Mouse (Mus musculus) neural tube, embryonic 15.5 days (tissue): ENCODE results near the gene Cltrn. TPM values are rescaled to one million over a fixed set of nuclear protein-coding genes. Genes with fewer than 3 reads are reported as not detected.

Experiments used
- ATAC-seq: fragments of 200-750 bp; cut with Nextera tagmentation; 2 replicates; pipeline ENCODE4 v1.8.0; 2017; ENCODE audit warnings: mild to moderate bottlenecking, moderate TSS enrichment, moderate library complexity; ENCODE audit not compliant: low FRiP score
- H3K27ac ChIP-seq: fragments of 300-500 bp; sonication (generic); replicated peaks from 2 replicates; pipeline ENCODE4 v1.5.1; 2015; ENCODE audit warnings: mild to moderate bottlenecking, inconsistent platforms
- H3K27me3 ChIP-seq: fragments of 300-500 bp; sonication (generic); replicated peaks from 2 replicates; pipeline ENCODE4 v1.6.1; 2015; ENCODE audit warnings: inconsistent platforms
- H3K36me3 ChIP-seq: fragments of 300-500 bp; sonication (generic); 2 replicates; pipeline ENCODE4 v1.6.1; 2015; ENCODE audit warnings: inconsistent platforms
- H3K4me1 ChIP-seq: fragments of 300-500 bp; sonication (generic); 2 replicates; pipeline ENCODE4 v1.6.1; 2015; ENCODE audit warnings: inconsistent platforms
- H3K4me2 ChIP-seq: fragments of 300-500 bp; sonication (generic); 2 replicates; pipeline ENCODE4 v1.6.1; 2015; ENCODE audit warnings: inconsistent platforms, mild to moderate bottlenecking, moderate library complexity
- H3K4me3 ChIP-seq: fragments of 300-500 bp; sonication (generic); replicated peaks from 2 replicates; pipeline ENCODE4 v1.5.1; 2015; ENCODE audit warnings: mild to moderate bottlenecking, inconsistent platforms
- H3K9ac ChIP-seq: fragments of 300-500 bp; sonication (generic); replicated peaks from 2 replicates; pipeline ENCODE4 v1.6.1; 2015; ENCODE audit warnings: mild to moderate bottlenecking, inconsistent platforms
- H3K9me3 ChIP-seq: fragments of 300-500 bp; sonication (generic); replicated peaks from 2 replicates; pipeline ENCODE4 v1.6.1; 2016; ENCODE audit warnings: inconsistent platforms
- WGBS: fragments of 180-500 bp; shearing (Covaris S2); methylation state at CpG from one replicate; pipeline ENCODE4 v1.1.7; 2015; ENCODE audit warnings: mixed read lengths; 5-methylcytosine and 5-hydroxymethylcytosine counted together
- polyA plus RNA-seq: library from polyadenylated mRNA; unstranded; fragments of >200 nt; fragmentation: Nextera tagmentation; extraction: Ambion mirVana; gene quantifications from 2 replicates; pipeline ENCODE4 v1.2.1, GENCODE M21; 2015

The Cltrn gene
- polyA plus RNA-seq: not detected in 2 replicates

- Histone ChIP-seq H3K4me1 (no peaks in the 10 kb centered on the region), H3K9ac (no peak within 1 kb of the TSS), H3K4me2 (no peak within 1 kb of the TSS), H3K27me3 (peaks cover 12% of the 10 kb centered on the region), H3K4me3 (no peak within 1 kb of the TSS), H3K27ac (no peak within 1 kb of the TSS), H3K36me3 (no peaks in the 10 kb centered on the region), H3K9me3 (no peaks in the 10 kb centered on the region)
- WGBS: 90% methylated on average over 4 of the region's 4 CpGs
- ATAC-seq: no peak
Observed at GRCm38 (mm10) chrX:164088582-164088981, at the start of gene Cltrn. TSS of gene Cltrn (plus strand) at chrX:164088830.

GRCm38 (mm10) chrX:164038882-164039281 is 49.7 kb upstream of the Cltrn start:
- Histone ChIP-seq H3K4me2 (no peak overlapping the region), H3K4me1 (no peaks in the 10 kb centered on the region), H3K9me3 (no peaks in the 10 kb centered on the region), H3K9ac (no peak overlapping the region), H3K36me3 (no peaks in the 10 kb centered on the region), H3K4me3 (no peak overlapping the region), H3K27me3 (no peaks in the 10 kb centered on the region), H3K27ac (no peak overlapping the region)
- no peak for ATAC-seq
- WGBS: 42% methylated on average over 2 of the region's 2 CpGs

- Histone ChIP-seq H3K27me3 (no peaks in the 10 kb centered on the region), H3K9me3 (no peaks in the 10 kb centered on the region), H3K4me1 (no peaks in the 10 kb centered on the region), H3K9ac (no peak overlapping the region), H3K36me3 (no peaks in the 10 kb centered on the region), H3K4me2 (no peak overlapping the region), H3K27ac (no peak overlapping the region), H3K4me3 (no peak overlapping the region)
- no peak for ATAC-seq
- WGBS: 79% methylated on average over 13 of the region's 13 CpGs
Observed at GRCm38 (mm10) chrX:164042069-164042468, 46.6 kb upstream of the Cltrn start.

DNA sequence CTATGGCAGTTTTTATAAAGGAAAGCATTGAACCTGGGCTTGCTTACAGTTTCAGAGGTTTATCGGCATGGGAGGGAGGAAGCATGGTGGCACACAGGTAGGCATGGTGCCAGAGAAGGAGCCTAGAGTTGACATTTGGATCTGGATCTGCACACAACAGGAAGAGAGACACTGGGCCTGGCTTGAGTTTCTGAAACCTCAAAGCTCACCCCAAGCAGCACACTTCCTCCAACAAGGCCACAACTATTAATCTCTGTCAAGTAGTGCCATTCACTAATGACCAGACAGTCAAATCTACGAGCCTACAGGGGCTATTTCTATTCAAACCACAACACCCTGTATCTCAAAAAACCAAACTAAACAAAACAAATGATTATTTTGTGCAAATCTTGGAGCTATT is 41.9 kb upstream of the Cltrn start:
- Histone ChIP-seq H3K9ac (no peak overlapping the region), H3K27me3 (no peaks in the 10 kb centered on the region), H3K4me2 (no peak overlapping the region), H3K36me3 (no peaks in the 10 kb centered on the region), H3K27ac (no peak overlapping the region), H3K9me3 (no peaks in the 10 kb centered on the region), H3K4me3 (no peak overlapping the region), H3K4me1 (no peaks in the 10 kb centered on the region)
- ATAC-seq: no peak
- 51% methylated on average over 2 of the region's 2 CpGs for WGBS

DNA sequence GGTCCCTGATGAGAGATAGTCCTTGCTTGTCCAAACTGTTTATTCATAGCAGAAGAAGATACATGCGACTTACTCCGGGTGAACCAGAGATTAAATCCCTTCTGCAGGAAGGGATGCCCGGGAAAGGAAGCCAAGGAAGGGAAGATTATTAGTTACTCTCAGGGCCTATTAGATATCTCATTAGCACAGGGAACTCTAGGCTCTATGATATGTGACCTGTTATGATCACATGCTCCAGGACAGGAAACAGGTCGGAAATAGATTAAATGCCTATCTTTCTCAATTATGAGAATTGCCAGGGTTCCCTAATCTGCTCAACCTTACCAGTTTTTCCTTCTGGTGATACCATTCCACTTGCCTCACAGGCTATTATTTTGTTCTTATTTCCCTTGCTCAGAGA is 32.9 kb upstream of the Cltrn start:
- Histone ChIP-seq H3K9ac (no peak overlapping the region), H3K4me3 (no peak overlapping the region), H3K4me1 (no peaks in the 10 kb centered on the region), H3K4me2 (no peak overlapping the region), H3K27ac (no peak overlapping the region), H3K27me3 (peaks cover 6% of the 10 kb centered on the region; the same call in 1 of the 2 replicates), H3K36me3 (no peaks in the 10 kb centered on the region), H3K9me3 (no peaks in the 10 kb centered on the region)
- WGBS: 93% methylated on average over 4 of the region's 4 CpGs
- no peak for ATAC-seq

- no peak for ATAC-seq
- no peak overlapping the region for H3K4me3 ChIP-seq
- peaks cover 6% of the 10 kb centered on the region; the same call in 1 of the 2 replicates for H3K27me3 ChIP-seq
- no peak overlapping the region for H3K4me2 ChIP-seq
- no peaks in the 10 kb centered on the region for H3K4me1 ChIP-seq
- 87% methylated on average over 3 of the region's 3 CpGs for WGBS
- H3K27ac ChIP-seq: no peak overlapping the region
- H3K9me3 ChIP-seq: no peaks in the 10 kb centered on the region
- no peak overlapping the region for H3K9ac ChIP-seq
- no peaks in the 10 kb centered on the region for H3K36me3 ChIP-seq
Observed at GRCm38 (mm10) chrX:164058523-164058922, 30.1 kb upstream of the Cltrn start.

DNA sequence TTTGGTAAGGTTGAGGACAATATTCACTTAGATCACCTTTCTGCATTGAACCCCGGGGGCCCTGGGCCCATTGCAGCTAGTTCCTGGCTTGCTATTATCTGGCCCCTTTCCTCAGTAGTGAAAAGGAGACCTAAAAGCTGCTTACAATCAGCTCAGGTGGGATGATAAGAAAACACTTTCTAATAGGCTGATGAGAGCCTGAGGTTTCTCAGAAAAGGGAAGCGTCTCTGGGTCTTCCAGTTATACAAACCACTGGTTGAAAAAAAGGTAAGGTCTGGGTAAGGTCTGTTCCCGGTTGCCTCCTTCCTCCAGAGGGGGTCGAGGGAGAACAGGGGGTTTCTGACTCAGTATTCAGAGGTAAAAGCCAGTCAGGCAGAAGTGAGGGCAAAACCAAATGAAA is 29.6 kb upstream of the Cltrn start:
- Histone ChIP-seq H3K36me3 (no peaks in the 10 kb centered on the region), H3K4me3 (no peak overlapping the region), H3K4me1 (no peaks in the 10 kb centered on the region), H3K27ac (no peak overlapping the region), H3K27me3 (peaks cover 6% of the 10 kb centered on the region; the same call in 1 of the 2 replicates), H3K9ac (no peak overlapping the region), H3K4me2 (no peak overlapping the region), H3K9me3 (no peaks in the 10 kb centered on the region)
- WGBS: 82% methylated on average over 4 of the region's 4 CpGs
- no peak for ATAC-seq

DNA sequence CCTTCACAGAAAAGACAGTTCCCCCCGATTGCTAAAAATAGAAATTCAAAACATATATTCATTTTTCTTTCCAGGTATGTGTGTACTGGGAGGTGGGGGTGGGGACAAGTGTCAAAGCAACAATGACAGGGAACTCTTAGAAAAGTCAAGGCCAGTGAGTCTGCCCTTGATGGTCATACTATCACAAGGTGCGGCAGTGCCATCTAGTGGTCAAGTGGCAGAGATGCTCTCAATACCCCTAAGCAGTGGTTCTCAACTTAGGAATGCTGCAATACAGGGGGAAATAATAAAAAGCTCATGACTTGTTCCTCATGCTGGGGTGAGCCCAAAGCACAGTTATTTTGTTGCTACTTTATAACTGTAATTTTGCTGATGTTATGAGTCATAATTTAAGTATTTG is 22.4 kb upstream of the Cltrn start:
- WGBS: 11% methylated on average over 2 of the region's 2 CpGs

DNA sequence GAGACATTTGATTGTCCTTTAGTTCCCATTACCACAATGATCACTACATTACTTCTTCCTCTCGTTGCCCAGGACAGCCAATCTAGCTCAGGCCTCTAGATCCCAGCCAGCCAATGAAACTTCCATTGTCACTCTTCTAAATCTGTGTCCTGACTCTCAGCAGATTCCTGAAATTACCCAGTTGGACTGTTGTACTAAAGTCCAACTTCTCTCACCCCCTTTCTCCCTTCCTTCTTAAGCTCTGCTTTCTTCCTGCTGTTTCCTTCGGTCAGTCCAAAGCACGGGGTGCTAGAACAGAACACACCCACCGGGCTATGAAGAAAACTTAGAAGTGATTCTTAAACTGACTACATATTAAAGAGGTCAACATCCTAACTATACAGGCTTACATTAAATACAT is 19.7 kb upstream of the Cltrn start:
- no peak overlapping the region for H3K9ac ChIP-seq
- 83% methylated on average over 4 of the region's 4 CpGs for WGBS

More for the DNA sequence above, 22.4 kb upstream of the Cltrn start:
- Histone ChIP-seq H3K9me3 (no peaks in the 10 kb centered on the region), H3K27ac (no peak overlapping the region), H3K9ac (no peak overlapping the region), H3K4me3 (no peak overlapping the region), H3K4me2 (no peak overlapping the region), H3K36me3 (no peaks in the 10 kb centered on the region), H3K4me1 (no peaks in the 10 kb centered on the region), H3K27me3 (no peaks in the 10 kb centered on the region; the same call in 1 of the 2 replicates)
- ATAC-seq: no peak

GRCm38 (mm10) chrX:164076040-164076775 is 12.4 kb upstream of the Cltrn start, which contains the start of gene Siah1b:
TSS of gene Siah1b (minus strand) at chrX:164076493.
- peak; percentile 100 for ATAC-seq
- Histone ChIP-seq H3K27ac (peak within 1 kb of the TSS; percentile 92), H3K9ac (peak within 1 kb of the TSS; percentile 58), H3K9me3 (no peaks in the 10 kb centered on the region), H3K4me2 (peak within 1 kb of the TSS; percentile 81), H3K27me3 (0 out of 2 replicates have a peak, but pooled peaks cover 4% of the 10 kb centered on the region), H3K36me3 (no peaks in the 10 kb centered on the region), H3K4me3 (peak within 1 kb of the TSS; percentile 55), H3K4me1 (peaks cover 6% of the 10 kb centered on the region)
- WGBS: 32% methylated on average over 54 of the region's 54 CpGs

More for the DNA sequence above, 19.7 kb upstream of the Cltrn start:
- Histone ChIP-seq H3K9me3 (no peaks in the 10 kb centered on the region), H3K4me3 (no peak overlapping the region), H3K27me3 (no peaks in the 10 kb centered on the region), H3K36me3 (no peaks in the 10 kb centered on the region), H3K4me2 (no peak overlapping the region), H3K27ac (no peak overlapping the region), H3K4me1 (no peaks in the 10 kb centered on the region)
- no peak for ATAC-seq

DNA sequence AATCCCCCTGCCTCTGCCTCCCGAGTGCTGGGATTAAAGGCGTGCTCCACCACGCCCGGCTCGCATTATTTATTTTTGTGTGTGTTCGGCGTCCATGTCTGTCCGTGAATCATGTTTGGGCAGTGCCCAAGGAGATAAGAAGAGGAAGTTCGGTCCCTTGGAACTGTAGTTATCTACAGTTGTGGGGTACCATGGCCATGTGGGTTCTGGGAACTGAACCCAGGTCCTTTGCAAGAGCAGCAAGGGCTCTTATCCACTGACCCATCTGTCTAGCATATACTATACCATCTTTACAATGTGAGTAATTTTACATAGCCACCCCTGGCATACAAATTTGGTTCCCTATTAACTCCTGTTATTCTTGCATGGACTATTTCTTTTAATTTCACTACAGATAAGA is 6.6 kb upstream of the Cltrn start:
- H3K9ac ChIP-seq: no peak overlapping the region
- H3K36me3 ChIP-seq: no peaks in the 10 kb centered on the region
- no peak overlapping the region for H3K27ac ChIP-seq
- H3K4me3 ChIP-seq: no peak overlapping the region
- no peaks in the 10 kb centered on the region for H3K9me3 ChIP-seq
- H3K4me1 ChIP-seq: no peaks in the 10 kb centered on the region
- H3K27me3 ChIP-seq: peaks cover 6% of the 10 kb centered on the region; the same call in 1 of the 2 replicates
- ATAC-seq: no peak
- WGBS: 93% methylated on average over 9 of the region's 9 CpGs
- H3K4me2 ChIP-seq: no peak overlapping the region

DNA sequence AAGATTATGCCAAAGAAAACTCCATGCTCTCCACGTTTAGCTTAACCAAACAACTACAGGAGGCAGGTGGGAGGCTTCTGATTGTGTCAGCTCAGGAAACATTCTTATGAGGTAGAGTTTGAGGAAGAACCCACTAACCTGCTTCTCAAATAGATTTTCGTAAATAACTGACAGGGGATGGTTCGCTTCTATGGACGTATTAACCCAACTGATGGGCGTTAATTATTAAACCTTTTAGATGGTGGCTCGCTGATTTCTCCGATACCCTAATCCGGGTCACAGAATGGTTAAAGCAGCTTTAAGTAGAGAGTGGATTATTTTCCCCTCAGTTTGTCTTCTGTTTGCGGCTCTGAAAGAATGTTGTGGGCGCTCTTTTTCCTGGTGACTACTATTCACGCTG is 1.3 kb downstream of the Cltrn start:
- Histone ChIP-seq H3K36me3 (no peaks in the 10 kb centered on the region), H3K4me3 (no peak overlapping the region), H3K9me3 (no peaks in the 10 kb centered on the region), H3K27ac (no peak overlapping the region), H3K27me3 (peaks cover 12% of the 10 kb centered on the region), H3K4me2 (no peak overlapping the region), H3K9ac (no peak overlapping the region), H3K4me1 (no peaks in the 10 kb centered on the region)
- 80% methylated on average over 11 of the region's 11 CpGs for WGBS
- ATAC-seq: no peak
